Mouse (Mus musculus) lung, postnatal 14 days (tissue): ENCODE measurements at regions not wholly inside any gene's neighbourhood (a gene's known extent, or its start where the extent isn't known, plus 50 kb on each side); places are given as distances from the start of the nearest gene placed in this dataset.
A peak's percentile ranks its signal among the peaks of the same experiment; 100 is the strongest.

Source experiments
- DNase-seq: peaks from one replicate; pipeline ENCODE4 v3.0.0; 2021

DNA sequence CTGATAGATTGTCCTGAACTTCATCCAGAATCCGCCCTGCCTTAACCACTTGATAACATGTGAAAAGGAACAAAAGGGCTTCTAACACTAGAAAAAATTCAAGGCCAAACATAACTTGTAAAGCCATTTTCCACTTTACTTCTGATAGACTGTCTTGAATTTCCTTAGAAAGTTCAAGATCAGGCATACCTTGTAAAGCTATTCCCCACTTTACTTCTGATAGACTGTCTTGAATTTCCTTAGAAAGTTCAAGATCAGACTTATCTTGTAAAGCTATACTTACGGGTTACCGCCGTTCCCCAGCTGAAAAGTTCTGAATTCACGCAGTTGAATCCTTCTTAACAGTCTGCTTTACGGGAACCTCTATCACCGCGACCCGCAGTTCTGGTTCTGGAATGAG lies 108.4 kb downstream of the Gm21913 start:
- DNase-seq: peak; percentile 0
